Mouse (Mus musculus) cerebellum, postnatal 14 days (tissue): ENCODE data around the gene Cep128.
A peak's percentile ranks its signal among the peaks of the same experiment; 100 is the strongest.

Experiments
- DNase-seq, 2 experiments: peaks; one replicate each; pipeline ENCODE4 v3.0.0; 2021; ENCODE audit warnings: mixed read lengths in 2 of 2

Gene Cep128

GRCm38 (mm10) chr12:91176808-91177526 is 207.2 kb downstream of the Cep128 start:
- DNase-seq: no peak

- no peak for DNase-seq
These were observed 212.6 kb downstream of the Cep128 start for GRCm38 (mm10) chr12:91171613-91172012.

DNA sequence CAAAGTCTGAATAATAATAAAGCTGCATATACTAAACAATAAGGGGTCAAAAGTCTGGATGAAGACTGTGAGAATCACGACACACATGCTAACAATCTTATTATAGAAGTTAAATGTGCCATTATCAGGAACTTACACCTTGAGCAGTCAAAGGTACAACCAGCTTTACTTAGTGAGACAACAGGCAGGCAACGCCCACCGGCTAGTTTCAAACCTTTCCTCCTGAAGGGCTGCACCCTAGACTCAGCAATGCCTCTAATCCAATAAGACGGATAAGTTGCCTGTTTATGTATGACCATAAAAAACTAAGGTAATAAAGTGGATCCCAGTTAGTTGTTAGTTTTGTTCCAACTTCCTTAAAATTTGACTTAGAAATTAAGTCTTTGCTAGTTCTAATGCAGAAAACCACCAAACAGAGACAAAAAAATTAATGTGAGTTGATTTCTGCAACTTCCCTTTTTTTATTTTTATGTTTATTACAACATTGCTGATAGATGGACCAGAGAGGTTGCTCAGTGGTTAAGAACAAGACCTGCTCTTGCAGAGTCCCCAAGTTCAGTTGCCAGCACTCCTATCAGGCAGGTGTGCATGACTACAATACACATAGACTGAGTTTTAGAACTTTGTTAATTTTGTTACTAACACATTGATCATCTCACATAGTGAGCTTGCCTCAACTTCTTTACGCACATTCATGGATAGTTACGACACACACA is 223.0 kb downstream of the Cep128 start:
- DNase-seq: no peak

DNA sequence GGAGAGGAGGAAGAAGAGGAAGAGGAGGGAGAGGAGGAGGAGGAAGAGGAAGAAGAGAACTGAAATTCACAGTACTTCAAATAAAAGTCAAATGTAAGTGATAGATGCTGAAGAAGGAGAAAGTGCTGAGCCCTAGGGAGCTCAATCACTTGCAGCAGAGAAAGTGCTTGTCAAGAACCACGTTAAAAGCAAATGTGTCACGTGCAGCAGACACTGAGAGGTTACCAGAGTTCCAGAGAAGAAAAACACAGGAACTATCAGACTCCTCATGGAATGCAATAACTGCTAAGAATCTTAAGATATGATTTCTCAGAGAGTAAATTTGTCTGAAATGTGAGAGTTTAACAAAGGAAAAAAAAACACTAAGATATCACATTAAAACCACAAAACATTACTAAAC is 225.7 kb downstream of the Cep128 start:
- no peak for DNase-seq

GRCm38 (mm10) chr12:91154052-91154451 is 230.2 kb downstream of the Cep128 start:
- no peak for DNase-seq

DNA sequence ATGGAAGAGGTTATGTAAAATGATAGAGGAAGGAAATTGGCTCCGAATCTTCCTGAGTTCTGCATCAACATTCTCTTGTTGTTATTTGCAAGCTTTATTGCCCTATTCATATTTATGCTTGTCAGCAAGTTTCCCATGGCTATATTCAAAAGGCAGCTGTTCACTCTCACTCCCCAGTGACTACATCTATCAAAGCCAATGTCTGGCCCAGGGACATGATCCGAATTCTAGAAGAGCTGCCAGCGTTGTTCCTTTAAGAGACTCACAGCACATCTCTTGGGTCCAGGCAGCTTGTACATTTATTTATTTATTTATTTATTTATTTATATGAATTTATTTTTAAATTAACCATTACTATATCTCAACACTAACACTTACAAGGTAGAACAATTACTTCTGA is 235.1 kb downstream of the Cep128 start:
- DNase-seq: no peak

DNA sequence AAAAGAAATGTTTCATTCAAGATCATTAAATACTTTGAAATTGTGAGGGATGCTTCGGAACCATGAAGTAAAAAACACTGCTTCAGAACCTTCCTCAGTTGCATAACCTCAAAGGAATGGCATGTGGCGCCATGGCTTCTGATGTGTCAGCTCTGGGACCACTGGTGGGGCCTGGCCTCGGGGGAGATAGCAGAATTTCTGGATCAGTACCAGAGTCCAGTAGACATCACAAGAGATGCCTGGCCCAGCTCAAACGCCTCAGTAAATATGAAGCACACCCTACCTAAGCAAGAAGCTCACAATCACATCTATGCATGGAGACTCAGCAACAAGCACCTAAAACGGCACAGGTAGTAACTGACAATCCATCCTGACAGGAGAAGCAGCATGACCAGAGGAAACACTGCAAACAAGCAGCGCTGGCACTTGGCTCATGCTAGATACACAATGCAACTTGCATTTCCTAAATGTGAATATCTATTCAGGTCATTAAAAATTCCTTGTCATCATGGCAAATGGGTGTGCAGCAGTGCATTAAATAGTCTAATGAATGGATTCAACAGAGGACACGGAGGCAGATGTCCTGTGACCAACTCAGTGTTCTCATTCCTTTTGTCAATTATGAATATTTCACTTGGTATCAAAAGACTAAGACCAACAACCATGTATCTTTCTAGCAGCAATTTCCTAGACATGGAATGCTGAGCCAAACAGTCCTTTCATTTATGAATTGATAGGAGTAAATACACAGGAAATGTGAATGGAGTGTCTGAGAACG is 249.3 kb downstream of the Cep128 start:
- DNase-seq: no peak

- DNase-seq: no peak
These were observed 269.2 kb downstream of the Cep128 start for GRCm38 (mm10) chr12:91115054-91115453.

GRCm38 (mm10) chr12:91103316-91103715 is 280.9 kb downstream of the Cep128 start:
- no peak for DNase-seq

GRCm38 (mm10) chr12:91097869-91098268 is 286.3 kb downstream of the Cep128 start:
- DNase-seq: no peak

- DNase-seq: no peak
These were observed 288.0 kb downstream of the Cep128 start for GRCm38 (mm10) chr12:91096197-91096596.

DNA sequence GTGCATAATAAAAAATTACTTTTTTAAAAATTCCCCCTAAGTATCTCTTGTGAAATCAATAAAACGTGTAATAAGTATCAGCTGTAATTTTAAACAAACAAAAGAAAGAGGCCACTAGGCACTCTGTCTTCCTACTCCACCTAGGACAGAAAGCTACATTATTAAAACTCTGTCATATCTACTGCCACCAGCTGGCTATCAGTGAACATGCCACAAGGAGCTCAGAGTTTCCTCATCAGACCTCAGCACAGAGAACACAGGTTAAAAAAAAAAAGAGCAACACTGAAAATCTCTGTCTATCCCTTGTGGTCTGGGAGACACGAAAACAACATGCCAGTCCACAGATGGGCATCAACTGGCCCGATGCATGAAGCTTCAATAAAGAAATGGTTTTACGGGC is 295.9 kb downstream of the Cep128 start:
- DNase-seq: peak; percentile 40 to 57

- no peak for DNase-seq
These were observed 298.2 kb downstream of the Cep128 start for GRCm38 (mm10) chr12:91085967-91086366.

GRCm38 (mm10) chr12:91075600-91075999 is 308.6 kb downstream of the Cep128 start:
- no peak for DNase-seq

GRCm38 (mm10) chr12:91070551-91071045 is 313.6 kb downstream of the Cep128 start:
- no peak for DNase-seq

DNA sequence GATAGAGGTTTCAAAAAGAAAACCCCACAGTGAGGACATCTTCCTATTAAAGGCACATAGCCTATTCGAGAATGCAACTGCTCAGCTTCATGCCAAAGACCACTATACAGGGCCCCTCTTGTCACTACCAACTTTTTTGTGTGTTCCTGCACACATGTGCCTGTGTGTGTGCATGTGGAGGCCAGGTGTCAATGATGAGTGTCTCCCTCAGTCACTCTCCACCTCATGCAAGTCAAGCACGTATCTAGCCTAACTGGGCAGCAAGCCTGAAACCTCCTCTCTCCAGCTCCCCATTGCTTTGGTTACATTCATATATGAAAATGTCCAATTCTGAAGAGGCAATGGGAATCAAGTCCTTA is 317.1 kb downstream of the Cep128 start:
- DNase-seq: no peak

- DNase-seq: no peak
These were observed 317.7 kb downstream of the Cep128 start for GRCm38 (mm10) chr12:91066286-91067082.

GRCm38 (mm10) chr12:91065423-91065822 is 318.8 kb downstream of the Cep128 start:
- no peak for DNase-seq

DNA sequence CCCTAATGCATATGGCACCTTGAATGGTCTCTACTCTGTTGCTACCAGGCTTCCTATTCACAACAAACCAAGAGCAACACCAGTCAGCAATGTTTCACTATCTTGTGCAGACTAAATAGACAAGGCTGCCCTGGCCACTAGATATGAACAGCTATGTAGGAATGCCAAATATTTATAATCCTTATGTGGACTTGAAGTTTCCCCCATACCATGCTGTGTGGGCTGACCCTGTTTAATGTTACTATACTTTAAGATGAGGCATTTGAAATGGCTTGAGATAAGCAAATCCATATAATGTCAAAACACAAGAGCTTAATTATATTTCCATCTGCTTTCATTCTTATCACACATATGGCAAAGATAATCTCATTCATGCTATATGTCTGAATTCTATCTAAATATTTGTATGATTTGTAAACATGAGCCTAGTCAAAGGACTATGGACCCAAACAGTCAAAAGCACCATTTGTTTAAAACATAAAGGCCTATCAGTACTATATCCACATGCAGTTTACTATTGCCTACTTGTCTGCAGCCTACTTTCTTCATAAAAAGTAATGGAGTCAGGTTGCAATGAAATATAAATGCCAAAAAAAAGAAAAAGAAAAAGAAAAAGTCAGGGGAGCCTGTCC is 319.7 kb downstream of the Cep128 start:
- no peak for DNase-seq

DNA sequence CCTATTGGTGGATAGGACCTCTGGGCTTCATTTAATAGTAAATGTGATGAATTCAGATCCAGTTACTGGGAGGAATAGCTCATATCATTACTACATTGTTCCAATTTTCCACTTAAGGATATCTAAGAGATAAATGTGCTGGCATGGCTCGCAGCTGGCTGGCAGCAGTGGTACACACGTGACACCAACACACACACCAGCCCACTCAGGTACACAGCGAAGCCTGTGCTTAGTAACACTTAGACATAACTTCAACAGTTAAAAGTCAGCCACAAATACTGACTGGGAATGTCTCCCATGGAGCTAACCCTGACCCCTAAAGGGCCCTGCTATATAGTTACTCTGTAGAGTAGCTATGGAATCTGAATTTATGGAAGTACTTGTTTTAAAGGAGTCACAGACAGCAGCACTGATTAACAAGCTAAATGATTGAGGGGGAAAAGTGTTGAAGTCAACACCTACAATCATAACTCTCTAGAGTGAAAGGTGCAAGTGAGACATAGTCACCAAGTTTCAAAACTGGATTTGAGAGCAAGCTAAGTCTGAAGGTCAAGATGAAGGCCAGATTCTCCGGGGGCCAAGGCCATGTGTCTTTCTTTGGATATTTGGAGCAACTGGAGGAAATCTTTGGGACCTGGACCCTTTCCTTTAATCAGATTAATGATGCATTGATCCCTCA is 320.7 kb downstream of the Cep128 start:
- DNase-seq: no peak

GRCm38 (mm10) chr12:91062681-91063080 is 321.5 kb downstream of the Cep128 start:
- DNase-seq: no peak
